Mouse (Mus musculus) liver, postnatal 0 days (tissue): Measurements from ENCODE around the gene Irgm1.
A peak's percentile ranks its signal among the peaks of the same experiment; 100 is the strongest.
"Not testable (repeated sequence)": the region's sequence is repeated elsewhere in the genome, so short reads cannot be mapped to it uniquely, and the experiment has no call there.

ENCODE experiments used
- CTCF ChIP-seq: sonication (generic); IDR thresholded peaks from 2 replicates; pipeline ENCODE4 v1.5.1; 2016; ENCODE audit warnings: antibody characterized with exemption, low read depth
- EP300 ChIP-seq: IDR thresholded peaks from 2 replicates; pipeline ENCODE4 v1.6.1; 2016; ENCODE audit warnings: antibody characterized with exemption, low read depth, mild to moderate bottlenecking

DNA sequence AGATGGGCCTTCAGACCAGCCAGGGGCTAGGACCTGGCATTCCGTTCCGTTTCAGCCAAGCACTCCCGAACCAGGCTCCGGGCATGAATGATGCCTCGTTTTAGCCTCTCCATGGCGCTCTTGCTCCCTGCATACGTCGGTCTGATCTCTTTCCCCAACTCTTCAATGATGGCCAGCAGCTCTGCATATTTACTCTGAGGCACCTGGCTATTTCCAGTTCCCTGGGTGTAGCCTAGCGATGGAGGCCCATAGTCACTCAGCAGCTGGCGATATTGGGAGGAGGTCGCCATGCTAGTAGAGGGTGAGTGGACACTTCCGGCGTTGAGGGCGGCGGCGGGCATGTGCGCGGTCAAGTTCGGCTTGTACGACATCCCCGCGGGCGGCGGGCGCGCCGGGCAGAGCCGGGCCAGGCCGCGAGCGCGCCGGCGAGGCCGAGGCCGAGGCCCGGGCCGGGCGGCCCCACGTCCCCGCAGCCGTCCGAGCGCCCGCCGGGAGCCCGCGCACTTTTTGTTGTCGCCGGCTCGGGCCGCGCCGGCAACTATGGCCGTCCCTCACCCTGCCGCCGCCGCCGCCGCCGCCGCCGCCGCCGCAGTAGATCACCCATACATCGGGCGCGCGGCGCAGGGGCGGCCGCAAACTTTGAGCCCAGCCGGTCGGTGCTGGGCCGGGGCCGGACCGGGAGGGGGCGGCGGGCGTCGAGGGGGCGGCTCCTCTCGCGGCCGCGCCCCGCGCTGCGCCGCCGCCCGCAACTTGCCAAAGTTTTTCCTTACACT, 45.3 kb downstream of the Irgm1 start, which contains the start of the genes Trim7 and Gm12184:
- peak; percentile 23; the same call in 1 of the 2 replicates for TF ChIP-seq CTCF
- TF ChIP-seq EP300 = not testable (repeated sequence)
